Mouse (Mus musculus) adrenal gland, postnatal 4 days (tissue): Measurements from ENCODE around the gene Gm21970. TPM values are rescaled to one million over a fixed set of nuclear protein-coding genes. Genes with fewer than 3 reads are reported as not detected.

Experiments used
- DNase-seq, 2 experiments: peaks; one replicate each; pipeline ENCODE4 v3.0.0; 2021 to 2022; ENCODE audit warnings: low spot score in 2 of 2, mixed read lengths in 2 of 2
- total RNA-seq, 2 experiments: library from RNA; stranded (reverse); gene quantifications; 2 replicates each; pipeline ENCODE4 v1.2.3; 2021

The Gm21970 gene
- total RNA-seq, 2 experiments from 2014 or later, result 0.59 TPM; not detected in 1

GRCm38 (mm10) chr16:91372577-91373472 lies 18.7 kb upstream of the Gm21970 start, which contains the start of gene Ifnar2:
Gene Ifnar2 (plus strand): TSS chr16:91372783.
- DNase-seq, result peak; percentile 69 to 75

GRCm38 (mm10) chr16:91373473-91374252 lies 17.9 kb upstream of the Gm21970 start:
- DNase-seq, result no peak

DNA sequence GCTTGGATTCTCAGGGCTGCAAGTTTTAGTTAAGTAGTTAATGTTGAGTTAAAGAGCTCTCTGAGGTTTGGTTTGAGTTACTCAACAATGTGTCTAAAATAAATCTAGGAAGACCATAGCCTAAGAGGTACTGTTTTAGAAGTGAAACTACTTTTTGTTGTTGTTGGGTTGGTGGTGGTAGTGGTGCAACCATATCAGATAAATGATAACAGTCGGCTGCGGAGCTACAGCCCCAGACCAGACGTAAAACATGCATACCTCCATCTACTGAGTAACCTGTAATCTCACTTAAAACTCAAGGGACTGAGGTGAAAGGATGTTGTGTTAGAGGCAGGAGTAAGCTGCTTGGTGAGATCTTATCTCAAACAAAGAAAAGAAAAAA lies 17.3 kb upstream of the Gm21970 start:
- no peak for DNase-seq

DNA sequence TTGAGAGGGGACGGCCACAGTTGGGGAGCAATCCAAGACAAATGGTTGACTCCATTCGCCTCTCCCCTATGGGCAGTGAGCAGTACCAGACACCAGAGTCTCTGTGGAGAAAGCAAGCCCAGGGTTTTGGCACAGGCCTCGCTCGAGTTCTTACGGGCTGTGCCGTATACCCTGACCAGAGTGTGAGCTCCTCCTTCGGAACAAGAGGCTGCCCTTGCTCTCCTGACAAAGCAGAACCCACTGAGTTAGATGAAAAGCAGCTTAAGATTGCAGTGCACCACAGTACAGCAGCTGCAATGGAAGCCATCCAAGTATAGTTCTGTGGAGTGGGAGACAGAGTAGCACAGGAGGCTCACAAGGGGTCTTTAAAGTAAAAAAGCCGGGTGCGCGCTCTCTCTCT lies 14.8 kb upstream of the Gm21970 start:
- no peak for DNase-seq

- no peak for DNase-seq
Observed at GRCm38 (mm10) chr16:91378431-91378986, 13.0 kb upstream of the Gm21970 start.

- DNase-seq, result no peak
Observed at GRCm38 (mm10) chr16:91378991-91379390, 12.5 kb upstream of the Gm21970 start.

- no peak for DNase-seq
Observed at GRCm38 (mm10) chr16:91379412-91379811, 12.1 kb upstream of the Gm21970 start.

- no peak for DNase-seq
Observed at GRCm38 (mm10) chr16:91380151-91380550, 11.4 kb upstream of the Gm21970 start.

DNA sequence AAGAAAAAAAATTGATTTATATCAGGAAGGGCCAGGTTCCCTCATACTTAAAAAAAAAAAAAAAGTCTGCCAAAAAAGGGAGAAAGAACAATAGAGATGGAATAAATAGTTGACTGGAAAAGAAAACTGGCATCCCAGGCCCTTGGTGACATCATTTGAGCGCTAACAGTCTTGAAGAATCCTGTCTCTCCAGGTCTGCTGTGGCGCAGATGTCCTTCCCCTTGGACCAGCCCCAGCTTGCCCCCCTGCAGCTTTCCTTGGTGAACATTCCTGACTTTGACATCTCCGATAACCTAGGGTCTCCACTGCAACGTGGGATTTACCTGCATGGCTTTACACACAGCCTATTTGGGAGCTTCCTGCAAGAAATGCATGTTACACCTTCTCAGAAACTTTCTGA lies 9.9 kb upstream of the Gm21970 start:
- no peak for DNase-seq

- no peak for DNase-seq
Observed at GRCm38 (mm10) chr16:91382261-91382790, 9.2 kb upstream of the Gm21970 start.

- DNase-seq, result no peak
Observed at GRCm38 (mm10) chr16:91384221-91384620, 7.3 kb upstream of the Gm21970 start.

DNA sequence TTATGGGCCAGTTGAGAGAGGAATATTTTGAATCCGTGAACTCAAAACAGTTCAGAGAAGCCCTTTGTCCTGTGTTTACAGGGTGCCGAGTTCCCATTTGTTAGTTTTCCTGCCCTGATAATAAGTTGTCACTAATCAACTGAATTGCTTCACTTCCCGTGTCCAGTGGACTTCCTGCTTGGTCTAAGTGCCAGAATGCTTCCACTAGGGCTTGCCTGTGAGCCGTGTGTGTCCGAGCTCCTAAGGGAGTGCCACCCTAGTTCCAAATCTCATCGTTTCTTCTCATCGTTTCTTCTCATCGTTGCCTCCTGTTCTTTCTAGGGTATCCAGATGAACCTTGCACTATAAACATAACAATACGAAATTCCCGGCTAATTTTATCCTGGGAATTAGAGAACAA lies 5.9 kb upstream of the Gm21970 start:
- DNase-seq, result no peak

DNA sequence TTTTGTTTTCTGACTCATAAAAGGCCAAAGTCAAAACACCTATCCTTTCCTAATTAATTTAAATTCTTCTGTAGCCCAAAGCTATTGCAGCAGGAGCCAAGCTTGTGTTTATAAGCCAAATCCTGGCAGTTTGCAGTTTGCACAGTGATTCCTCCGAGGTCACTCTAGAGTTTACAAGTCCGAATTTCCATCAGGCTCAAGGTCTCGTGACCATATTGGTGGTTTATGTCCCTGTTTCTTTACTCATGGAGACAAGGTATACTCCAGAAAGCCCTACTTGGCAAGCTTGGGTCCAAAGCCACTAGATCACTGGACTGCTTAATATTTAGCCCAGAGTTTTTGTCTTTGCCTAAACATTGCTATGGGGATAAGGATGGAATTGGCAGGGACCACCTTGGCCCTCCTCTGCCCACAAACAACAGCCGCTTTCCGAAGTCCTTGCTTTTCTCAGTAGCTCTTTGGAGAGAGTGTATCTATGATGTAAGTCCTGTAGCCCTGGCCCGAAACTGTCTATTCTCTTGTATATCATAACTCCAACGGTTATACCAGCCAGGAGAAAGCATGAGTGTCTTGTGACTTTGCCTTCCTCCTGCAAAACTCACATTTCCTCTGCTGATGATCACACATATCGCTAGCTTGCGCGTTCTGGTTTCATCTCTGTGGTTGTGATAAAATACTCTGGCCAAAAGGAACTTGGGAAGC lies 5.0 kb upstream of the Gm21970 start:
- DNase-seq, result no peak

GRCm38 (mm10) chr16:91387121-91387486 lies 4.4 kb upstream of the Gm21970 start:
- DNase-seq, result no peak

- no peak for DNase-seq
Observed at GRCm38 (mm10) chr16:91390100-91390499, 1.4 kb upstream of the Gm21970 start.

DNA sequence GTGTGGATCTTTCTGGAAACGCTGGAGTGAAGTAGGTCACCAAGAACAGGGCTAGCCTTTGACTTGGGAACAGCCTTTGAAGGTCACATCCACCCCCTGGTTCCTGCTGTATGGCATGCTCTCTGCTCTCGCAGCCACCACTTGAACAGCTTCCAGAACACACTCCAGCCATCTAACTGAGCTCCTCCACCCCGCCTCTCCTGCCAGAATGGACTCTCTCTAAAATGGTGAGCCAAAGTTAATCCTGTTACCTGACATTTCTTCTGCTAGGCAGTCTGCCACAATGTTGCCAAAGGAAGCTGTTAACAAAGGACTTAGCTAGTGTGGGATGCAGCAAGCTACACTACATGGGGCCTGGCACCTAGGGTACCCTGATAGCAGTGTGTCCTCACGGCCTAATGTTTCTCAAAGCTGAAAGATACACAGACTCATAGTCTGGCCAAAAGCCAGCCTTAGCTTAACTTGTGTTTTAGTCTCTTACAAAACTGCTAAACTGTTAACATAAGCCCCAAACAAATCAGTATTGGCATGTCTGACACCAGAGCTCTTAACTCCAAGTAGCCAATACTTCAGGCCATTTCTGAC lies 3.4 kb downstream of the Gm21970 start:
- no peak for DNase-seq

DNA sequence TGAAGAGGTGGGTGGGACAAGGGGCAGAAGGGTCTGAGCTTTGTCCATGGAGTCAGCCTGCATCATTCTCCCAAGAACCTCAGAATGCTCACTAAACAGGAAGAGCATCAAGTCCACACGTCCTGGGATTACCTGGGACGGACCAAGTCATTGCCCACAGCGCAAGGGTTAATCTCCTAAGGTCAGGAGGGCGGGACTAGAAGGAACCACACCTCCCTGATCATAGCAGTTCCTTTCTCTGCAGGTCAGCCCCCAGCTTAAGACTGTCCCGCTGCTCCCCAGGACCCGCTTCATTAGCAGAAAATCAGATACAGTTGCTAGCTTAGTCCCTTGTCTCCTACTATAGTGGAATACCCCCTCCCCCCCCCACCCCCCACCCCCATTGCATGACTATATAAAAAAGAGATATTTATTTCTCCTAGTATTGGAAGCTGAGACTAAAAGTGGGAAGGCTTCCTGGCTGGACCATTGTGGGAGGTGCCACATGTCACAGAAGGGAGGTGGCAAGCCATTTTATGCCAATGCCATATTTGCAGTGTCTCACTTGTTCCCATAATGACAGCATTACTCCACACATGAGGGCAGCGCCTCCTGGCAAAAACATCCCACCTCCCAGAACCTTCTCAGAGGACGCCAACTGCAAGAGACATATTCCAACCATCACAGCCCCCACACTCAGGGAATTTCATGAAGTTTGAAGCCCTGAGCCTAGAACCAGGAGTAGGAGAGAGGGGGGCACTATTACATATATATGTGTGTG lies 4.3 kb downstream of the Gm21970 start:
- DNase-seq, result no peak

DNA sequence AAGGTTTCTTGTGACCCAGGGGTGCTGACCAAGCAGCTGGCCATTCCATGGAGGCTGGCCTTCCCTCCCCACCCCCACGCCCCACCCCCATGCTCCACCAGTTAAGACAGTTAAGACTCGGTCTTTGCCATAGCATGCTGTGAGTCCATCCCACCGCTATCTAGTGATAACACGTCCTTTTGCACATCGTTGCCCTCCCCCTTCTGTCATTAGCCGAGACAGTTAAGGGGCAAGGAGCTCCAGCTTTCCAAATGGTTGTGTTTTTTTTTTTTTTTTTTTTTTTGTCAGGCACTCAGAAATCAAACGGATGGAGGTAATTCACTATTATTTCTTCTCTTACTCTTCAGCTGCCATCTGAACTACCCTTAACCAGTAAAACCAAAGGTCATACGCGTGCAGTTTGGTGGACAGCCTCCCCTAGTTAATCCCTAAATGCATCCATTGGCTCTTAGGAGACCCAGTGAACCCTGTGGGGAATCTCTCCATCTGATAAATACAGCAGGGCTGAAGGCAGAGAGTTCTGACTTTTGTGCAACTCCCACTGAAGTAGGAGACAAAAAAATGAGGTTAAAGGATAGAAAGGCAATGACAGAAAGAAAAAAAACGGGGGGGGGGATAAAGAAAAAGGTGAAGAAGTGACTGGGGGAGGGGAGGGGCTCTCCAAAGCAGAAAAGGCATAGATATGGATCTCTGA lies 5.5 kb downstream of the Gm21970 start:
- DNase-seq, result no peak

GRCm38 (mm10) chr16:91398030-91398429 lies 6.5 kb downstream of the Gm21970 start:
- DNase-seq, result no peak
